Mouse (Mus musculus) spleen, postnatal 36 days (tissue): ENCODE measurements around the gene Dmac1.
"Not testable (repeated sequence)": the region's sequence is repeated elsewhere in the genome, so short reads cannot be mapped to it uniquely, and the experiment has no call there.

Source experiments
- DNase-seq, 2 experiments: peaks; one replicate each; pipeline ENCODE4 v3.0.0; 2022; ENCODE audit warnings: low spot score in 2 of 2, mixed read lengths in 1 of 2

The Dmac1 gene

GRCm38 (mm10) chr4:75278197-75279175, at the start of gene Dmac1:
Gene Dmac1 (minus strand): TSS chr4:75278305.
- DNase-seq = peak; percentile 90 to 92

GRCm38 (mm10) chr4:75315431-75315830, 37.3 kb upstream of the Dmac1 start:
- DNase-seq = no peak

GRCm38 (mm10) chr4:75315007-75315406, 36.9 kb upstream of the Dmac1 start:
- DNase-seq = no peak

GRCm38 (mm10) chr4:75311918-75312317, 33.8 kb upstream of the Dmac1 start:
- no peak for DNase-seq

DNA sequence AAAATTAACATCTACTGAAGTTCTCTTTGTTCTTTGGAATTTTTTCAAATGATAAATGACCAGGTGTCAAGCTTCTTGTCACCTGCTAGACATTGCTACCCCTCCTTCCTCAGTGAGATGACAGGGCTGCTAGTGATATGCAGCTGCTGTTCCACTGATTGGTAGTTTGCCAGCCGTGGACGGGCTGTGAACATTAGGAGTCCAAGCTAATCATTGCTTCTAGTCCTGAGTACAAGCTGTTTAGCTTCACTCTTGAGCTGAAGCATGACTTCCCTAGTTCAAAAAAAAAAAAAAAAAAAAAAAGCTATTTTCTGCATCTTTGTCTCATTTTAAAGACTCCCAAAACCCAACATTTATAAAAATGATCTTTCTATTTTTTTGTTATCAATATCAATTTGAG, 33.2 kb upstream of the Dmac1 start:
- no peak for DNase-seq

DNA sequence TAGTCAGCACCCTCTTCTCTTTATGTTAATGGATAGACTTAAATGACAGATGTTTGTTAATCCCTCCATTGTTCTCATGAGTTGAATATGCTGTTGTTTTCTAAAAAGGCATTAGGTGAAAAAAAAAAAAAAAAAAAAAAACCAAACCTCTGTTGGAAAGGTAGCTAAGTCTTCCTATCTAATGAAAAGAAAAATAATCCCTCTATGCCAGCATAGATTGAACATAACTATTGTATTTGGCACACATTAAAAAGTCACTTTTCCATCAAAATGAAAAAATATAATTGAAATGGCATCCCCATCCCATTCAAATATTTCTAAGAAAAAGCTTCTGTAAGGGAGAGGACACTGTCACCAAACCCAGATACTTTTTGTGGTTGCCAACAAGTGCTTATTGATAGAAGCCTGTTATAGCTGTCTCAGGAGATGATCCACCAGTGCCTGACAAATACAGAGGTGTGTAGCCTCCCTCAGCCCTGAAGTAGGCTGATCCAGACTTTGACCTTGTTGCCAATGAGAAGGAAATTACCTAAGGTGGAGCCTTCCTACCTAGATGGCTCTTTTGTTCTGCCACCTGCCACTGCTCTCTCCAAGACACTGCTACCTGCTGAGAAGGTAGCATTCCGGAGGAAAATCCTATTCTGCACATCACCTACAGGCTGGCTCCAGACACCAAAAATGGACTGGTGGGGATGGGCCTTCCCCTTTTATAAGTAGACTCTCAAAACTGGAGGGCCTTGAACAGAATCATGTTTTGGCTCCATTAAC, 22.3 kb upstream of the Dmac1 start:
- no peak for DNase-seq

DNA sequence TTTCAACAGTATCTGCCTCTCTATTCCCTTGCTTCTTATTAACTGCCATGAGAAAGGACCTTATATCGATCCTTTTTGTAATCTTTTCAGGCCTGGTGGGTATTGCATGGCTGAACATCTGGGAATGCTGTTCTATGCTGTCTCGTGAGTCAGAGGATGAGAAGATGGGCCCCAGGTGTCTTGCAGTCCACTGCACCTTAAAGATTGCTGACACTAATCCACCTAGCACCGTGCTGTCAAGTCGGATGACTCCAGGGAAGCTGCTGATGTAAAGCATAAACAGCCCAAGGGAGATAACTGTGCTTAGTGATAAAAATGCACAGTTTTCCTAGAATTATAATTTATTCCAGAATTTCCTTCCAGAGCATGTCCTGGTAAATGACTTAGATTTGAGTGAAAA, 14.2 kb upstream of the Dmac1 start:
- DNase-seq = no peak

- DNase-seq = no peak
Measured at GRCm38 (mm10) chr4:75291142-75291541, 13.0 kb upstream of the Dmac1 start.

GRCm38 (mm10) chr4:75277467-75278196, 473 bp downstream of the Dmac1 start:
- no peak for DNase-seq

GRCm38 (mm10) chr4:75275737-75276136, 2.4 kb downstream of the Dmac1 start:
- no peak for DNase-seq

GRCm38 (mm10) chr4:75267866-75268265, 10.2 kb downstream of the Dmac1 start:
- peak; percentile 57 to 70 for DNase-seq

- DNase-seq = peak; percentile 38 to 41
Measured at GRCm38 (mm10) chr4:75266773-75267550, 11.1 kb downstream of the Dmac1 start.

DNA sequence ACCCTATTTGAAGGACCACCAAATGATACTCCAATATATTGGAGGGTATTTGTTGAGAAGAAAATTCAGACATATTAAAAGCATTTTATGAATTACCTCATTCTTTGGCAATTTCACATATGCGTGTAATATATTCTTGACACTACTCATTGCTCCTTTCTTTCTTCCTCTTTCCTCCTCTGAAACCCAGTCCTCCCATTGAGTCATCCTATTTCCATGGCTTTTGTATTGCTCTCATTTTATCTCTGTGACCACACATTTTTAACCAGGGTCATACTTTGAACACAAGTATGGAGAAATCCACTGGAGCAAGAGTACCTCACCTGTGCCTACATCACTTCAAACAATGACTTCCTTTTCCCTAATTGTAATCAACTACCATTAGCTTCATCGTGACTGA, 13.9 kb downstream of the Dmac1 start:
- no peak for DNase-seq

DNA sequence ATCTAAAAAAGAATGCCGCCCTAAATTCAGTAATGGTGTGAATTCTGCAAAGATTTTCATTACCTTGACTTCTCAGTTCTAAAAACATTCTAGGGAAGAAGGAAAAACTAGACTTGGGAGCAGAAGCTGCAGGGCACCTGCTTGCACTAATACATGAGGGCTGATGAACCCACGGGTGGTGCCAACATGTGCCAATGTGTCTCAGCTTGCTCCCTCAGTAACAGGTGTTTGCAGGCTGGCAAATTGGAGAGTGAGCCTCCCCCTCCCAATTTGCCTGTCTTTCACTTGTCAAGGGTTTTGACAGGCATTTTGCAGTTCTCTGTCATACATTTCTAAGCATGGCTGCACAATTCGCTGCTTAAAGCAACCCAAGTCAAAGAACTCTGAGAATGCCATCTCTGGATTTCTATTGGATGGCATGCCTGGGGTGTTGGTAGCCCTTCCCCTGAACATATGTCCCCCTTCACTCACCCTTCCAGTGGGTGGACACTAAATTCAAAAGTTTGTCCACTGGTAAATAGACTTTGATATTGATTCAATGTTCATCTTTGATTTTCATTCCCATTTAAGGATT, 14.5 kb downstream of the Dmac1 start:
- no peak for DNase-seq

- DNase-seq = peak; percentile 43 to 50
Measured at GRCm38 (mm10) chr4:75262423-75262822, 15.7 kb downstream of the Dmac1 start.

GRCm38 (mm10) chr4:75260156-75260555, 17.9 kb downstream of the Dmac1 start:
- no peak for DNase-seq

GRCm38 (mm10) chr4:75259447-75259846, 18.7 kb downstream of the Dmac1 start:
- DNase-seq = peak in 1 of 2 experiments; percentile 17

- DNase-seq = not testable (repeated sequence)
Measured at GRCm38 (mm10) chr4:75234602-75235001, 43.5 kb downstream of the Dmac1 start.
